Mouse (Mus musculus) intestine, postnatal 0 days (tissue): ENCODE measurements around the gene Acss3. TPM values are rescaled to one million over a fixed set of nuclear protein-coding genes. Genes with fewer than 3 reads are reported as not detected.

Experiments
- ATAC-seq: fragments of 200-750 bp; cut with Nextera tagmentation; 2 replicates; pipeline ENCODE4 v1.8.0; 2017; ENCODE audit warnings: mild to moderate bottlenecking, moderate TSS enrichment, moderate library complexity
- H3K27ac ChIP-seq: fragments of 300-500 bp; sonication (generic); 2 replicates; pipeline ENCODE4 v1.5.1; 2014; ENCODE audit warnings: mild to moderate bottlenecking, low read depth, low read length, moderate library complexity
- H3K27me3 ChIP-seq: fragments of 300-500 bp; sonication (generic); replicated peaks from 2 replicates; pipeline ENCODE4 v1.6.1; 2014; ENCODE audit warnings: low read length, mixed read lengths; ENCODE audit not compliant: control insufficient read depth, insufficient read depth
- H3K36me3 ChIP-seq: fragments of 300-500 bp; sonication (generic); 2 replicates; pipeline ENCODE4 v1.6.1; 2014; ENCODE audit warnings: mild to moderate bottlenecking, moderate library complexity; ENCODE audit not compliant: control insufficient read depth, insufficient read depth
- H3K4me1 ChIP-seq: fragments of 300-500 bp; sonication (generic); replicated peaks from 2 replicates; pipeline ENCODE4 v1.6.1; 2014; ENCODE audit warnings: antibody characterized with exemption, low read length, mixed read lengths; ENCODE audit not compliant: control insufficient read depth, insufficient read depth
- H3K4me2 ChIP-seq: fragments of 300-500 bp; sonication (generic); replicated peaks from 2 replicates; pipeline ENCODE4 v1.6.1; 2014; ENCODE audit warnings: low read depth, mild to moderate bottlenecking, moderate library complexity
- H3K4me3 ChIP-seq: fragments of 300-500 bp; sonication (generic); 2 replicates; pipeline ENCODE4 v1.5.1; 2014; ENCODE audit warnings: low read depth, low read length
- H3K9ac ChIP-seq: fragments of 300-500 bp; sonication (generic); 2 replicates; pipeline ENCODE4 v1.6.1; 2014; ENCODE audit warnings: mild to moderate bottlenecking, low read depth, low read length
- H3K9me3 ChIP-seq: fragments of 300-500 bp; sonication (generic); 2 replicates; pipeline ENCODE4 v1.6.1; 2016; ENCODE audit warnings: mixed run types; ENCODE audit not compliant: control insufficient read depth
- CTCF ChIP-seq: sonication (generic); IDR thresholded peaks from 2 replicates; pipeline ENCODE4 v1.5.1; 2016; ENCODE audit warnings: low read depth, mild to moderate bottlenecking, control low read depth, antibody characterized with exemption, moderate library complexity
- WGBS: fragments of 180-500 bp; shearing (Covaris S2); extraction: QIAGEN DNeasy Blood & Tissue Kit; methylation state at CpG from one replicate; pipeline ENCODE4 v1.1.7; 2014; 5-methylcytosine and 5-hydroxymethylcytosine counted together
- polyA plus RNA-seq: library from polyadenylated mRNA; unstranded; fragments of >200 nt; fragmentation: Nextera tagmentation; extraction: Ambion mirVana; gene quantifications from 2 replicates; pipeline ENCODE4 v1.2.1, GENCODE M21; 2015

Acss3 gene
- polyA plus RNA-seq, 1 experiment from 2014 or later = 0.13 TPM

- Histone ChIP-seq H3K4me1 (no peaks in the 10 kb centered on the region), H3K9me3 (no peaks in the 10 kb centered on the region), H3K27me3 (no peaks in the 10 kb centered on the region), H3K9ac (no peak overlapping the region), H3K4me2 (peak overlapping the region; percentile 56), H3K4me3 (peak overlapping the region; percentile 11; the same call in 1 of the 2 replicates), H3K36me3 (no peaks in the 10 kb centered on the region), H3K27ac (no peak overlapping the region)
- no peak for ATAC-seq
- 22% methylated on average over 13 of the region's 13 CpGs for whole genome bisulfite sequencing
- TF ChIP-seq CTCF = peak; percentile 78
These were observed 190.8 kb downstream of the Acss3 start for GRCm38 (mm10) chr10:106932571-106933073.

- Histone ChIP-seq H3K27ac (no peak overlapping the region), H3K27me3 (no peaks in the 10 kb centered on the region), H3K4me1 (no peaks in the 10 kb centered on the region), H3K4me3 (no peak overlapping the region), H3K36me3 (no peaks in the 10 kb centered on the region), H3K4me2 (no peak overlapping the region), H3K9ac (no peak overlapping the region), H3K9me3 (no peaks in the 10 kb centered on the region)
- no peak for TF ChIP-seq CTCF
- WGBS = 78% methylated on average over 9 of the region's 9 CpGs
- no peak for ATAC-seq
These were observed 194.7 kb downstream of the Acss3 start for GRCm38 (mm10) chr10:106928576-106929332.

GRCm38 (mm10) chr10:106924798-106925197 lies 198.7 kb downstream of the Acss3 start:
- Histone ChIP-seq H3K36me3 (no peaks in the 10 kb centered on the region), H3K27ac (no peak overlapping the region), H3K4me3 (no peak overlapping the region), H3K4me1 (no peaks in the 10 kb centered on the region), H3K9ac (no peak overlapping the region), H3K9me3 (no peaks in the 10 kb centered on the region), H3K4me2 (no peak overlapping the region), H3K27me3 (no peaks in the 10 kb centered on the region)
- no peak for TF ChIP-seq CTCF
- no peak for ATAC-seq
- WGBS = 45% methylated on average over 3 of the region's 3 CpGs

GRCm38 (mm10) chr10:106924334-106924733 lies 199.1 kb downstream of the Acss3 start:
- Histone ChIP-seq H3K4me1 (no peaks in the 10 kb centered on the region), H3K36me3 (no peaks in the 10 kb centered on the region), H3K4me2 (no peak overlapping the region), H3K9ac (no peak overlapping the region), H3K4me3 (no peak overlapping the region), H3K27ac (no peak overlapping the region), H3K9me3 (no peaks in the 10 kb centered on the region), H3K27me3 (no peaks in the 10 kb centered on the region)
- no peak for ATAC-seq
- no peak for TF ChIP-seq CTCF
- 86% methylated on average over 5 of the region's 5 CpGs for WGBS

GRCm38 (mm10) chr10:106914822-106915221 lies 208.6 kb downstream of the Acss3 start:
- H3K9me3 ChIP-seq = no peaks in the 10 kb centered on the region
- no peaks in the 10 kb centered on the region for H3K4me1 ChIP-seq
- H3K9ac ChIP-seq = no peak overlapping the region
- H3K36me3 ChIP-seq = no peaks in the 10 kb centered on the region
- no peak for TF ChIP-seq CTCF
- no peak overlapping the region for H3K27ac ChIP-seq
- H3K4me2 ChIP-seq = no peak overlapping the region
- no peak for ATAC-seq
- no peak overlapping the region for H3K4me3 ChIP-seq
- no peaks in the 10 kb centered on the region for H3K27me3 ChIP-seq

- no peak overlapping the region for H3K4me2 ChIP-seq
- H3K4me1 ChIP-seq = no peaks in the 10 kb centered on the region
- no peak overlapping the region for H3K4me3 ChIP-seq
- ATAC-seq = no peak
- H3K36me3 ChIP-seq = no peaks in the 10 kb centered on the region
- no peak for TF ChIP-seq CTCF
- no peak overlapping the region for H3K27ac ChIP-seq
- H3K9ac ChIP-seq = no peak overlapping the region
- no peaks in the 10 kb centered on the region for H3K27me3 ChIP-seq
- no peaks in the 10 kb centered on the region for H3K9me3 ChIP-seq
These were observed 209.2 kb downstream of the Acss3 start for GRCm38 (mm10) chr10:106914275-106914674.

GRCm38 (mm10) chr10:106913032-106913431 lies 210.4 kb downstream of the Acss3 start:
- Histone ChIP-seq H3K9ac (no peak overlapping the region), H3K36me3 (no peaks in the 10 kb centered on the region), H3K9me3 (no peaks in the 10 kb centered on the region), H3K27ac (no peak overlapping the region), H3K4me1 (no peaks in the 10 kb centered on the region), H3K4me2 (no peak overlapping the region), H3K4me3 (no peak overlapping the region), H3K27me3 (no peaks in the 10 kb centered on the region)
- WGBS = 30% methylated on average over 2 of the region's 2 CpGs
- ATAC-seq = no peak
- TF ChIP-seq CTCF = peak; percentile 57
